Mouse (Mus musculus) urinary bladder, postnatal 14 days (tissue): ENCODE data around the gene Gja4.
A peak's percentile ranks its signal among the peaks of the same experiment; 100 is the strongest.

ENCODE experiments used
- DNase-seq: peaks from one replicate; pipeline ENCODE4 v3.0.0; 2021; ENCODE audit warnings: low spot score

Gja4 gene

GRCm38 (mm10) chr4:127313861-127314260, at the start of gene Gja4:
TSS of gene Gja4 (minus strand) at chr4:127314039.
- DNase-seq, result peak; percentile 75

- DNase-seq, result peak; percentile 20
Observed at GRCm38 (mm10) chr4:127363331-127363730, 49.5 kb upstream of the Gja4 start.

GRCm38 (mm10) chr4:127362520-127362919, 48.7 kb upstream of the Gja4 start:
- no peak for DNase-seq

- peak; percentile 49 for DNase-seq
Observed at GRCm38 (mm10) chr4:127358018-127358417, 44.2 kb upstream of the Gja4 start, which contains the start of gene Gjb5. TSS of gene Gjb5 (minus strand) at chr4:127358181.

- DNase-seq, result peak; percentile 35
Observed at GRCm38 (mm10) chr4:127354506-127355485, 41.0 kb upstream of the Gja4 start.

- peak; percentile 18 for DNase-seq
Observed at GRCm38 (mm10) chr4:127353951-127354438, 40.2 kb upstream of the Gja4 start, which contains the start of gene Gjb4. TSS of gene Gjb4 (minus strand) at chr4:127354081.

- no peak for DNase-seq
Observed at GRCm38 (mm10) chr4:127352594-127352993, 38.8 kb upstream of the Gja4 start.

- DNase-seq, result peak; percentile 63
Observed at GRCm38 (mm10) chr4:127349560-127350300, 35.9 kb upstream of the Gja4 start.

GRCm38 (mm10) chr4:127345000-127345399, 31.2 kb upstream of the Gja4 start:
- no peak for DNase-seq

GRCm38 (mm10) chr4:127341372-127341771, 27.5 kb upstream of the Gja4 start:
- peak; percentile 53 for DNase-seq

- no peak for DNase-seq
Observed at GRCm38 (mm10) chr4:127337668-127338067, 23.8 kb upstream of the Gja4 start.

- no peak for DNase-seq
Observed at GRCm38 (mm10) chr4:127334870-127335504, 21.1 kb upstream of the Gja4 start.

- no peak for DNase-seq
Observed at GRCm38 (mm10) chr4:127331171-127331570, 17.3 kb upstream of the Gja4 start.

- peak; percentile 56 for DNase-seq
Observed at GRCm38 (mm10) chr4:127330181-127331100, 16.6 kb upstream of the Gja4 start, which contains the start of gene Gjb3. TSS of gene Gjb3 (minus strand) at chr4:127330844.

- peak; percentile 73 for DNase-seq
Observed at GRCm38 (mm10) chr4:127329751-127330150, 15.9 kb upstream of the Gja4 start.

GRCm38 (mm10) chr4:127329046-127329445, 15.2 kb upstream of the Gja4 start:
- DNase-seq, result no peak

GRCm38 (mm10) chr4:127328378-127328777, 14.5 kb upstream of the Gja4 start:
- no peak for DNase-seq

GRCm38 (mm10) chr4:127327749-127328148, 13.9 kb upstream of the Gja4 start:
- no peak for DNase-seq

- peak; percentile 37 for DNase-seq
Observed at GRCm38 (mm10) chr4:127327258-127327657, 13.4 kb upstream of the Gja4 start.

GRCm38 (mm10) chr4:127325276-127325675, 11.4 kb upstream of the Gja4 start:
- DNase-seq, result no peak

GRCm38 (mm10) chr4:127324759-127325158, 10.9 kb upstream of the Gja4 start:
- peak; percentile 87 for DNase-seq
